Mouse (Mus musculus): ENCODE measurements around the gene Dnaaf5. TPM values are rescaled to one million over a fixed set of nuclear protein-coding genes. Genes with fewer than 3 reads are reported as not detected.

The Dnaaf5 gene
- polyA plus RNA-seq, 1 experiment from 2014 or later = 5.8 TPM

- DNase-seq (ENCODE audit: low spot score) = no peak
- Histone ChIP-seq H3K4me2 (ENCODE audit: low read depth, low read length) (no peak overlapping the region), H3K27me3 (replicated peaks; ENCODE audit: control insufficient read depth, insufficient read depth, low read length) (no peaks in the 10 kb centered on the region), H3K9ac (ENCODE audit: low read depth, low read length) (no peak overlapping the region), H3K36me3 (ENCODE audit: control insufficient read depth, insufficient read depth, low read length) (no peaks in the 10 kb centered on the region), H3K9me3 (ENCODE audit: control insufficient read depth, low read length) (no peaks in the 10 kb centered on the region), H3K4me1 (ENCODE audit: control insufficient read depth, insufficient read depth, low read length) (0 out of 2 replicates have a peak, but pooled peaks cover 2% of the 10 kb centered on the region), H3K27ac (replicated peaks; ENCODE audit: low read depth, low read length) (no peak overlapping the region), H3K4me3 (ENCODE audit: low read depth, low read length) (no peak overlapping the region)
- ATAC-seq (ENCODE audit: low read depth) = no peak
- WGBS = 54% methylated on average over 1 of the region's 1 CpGs
Observed at GRCm38 (mm10) chr5:139136341-139136740, 13.7 kb upstream of the Dnaaf5 start.

DNA sequence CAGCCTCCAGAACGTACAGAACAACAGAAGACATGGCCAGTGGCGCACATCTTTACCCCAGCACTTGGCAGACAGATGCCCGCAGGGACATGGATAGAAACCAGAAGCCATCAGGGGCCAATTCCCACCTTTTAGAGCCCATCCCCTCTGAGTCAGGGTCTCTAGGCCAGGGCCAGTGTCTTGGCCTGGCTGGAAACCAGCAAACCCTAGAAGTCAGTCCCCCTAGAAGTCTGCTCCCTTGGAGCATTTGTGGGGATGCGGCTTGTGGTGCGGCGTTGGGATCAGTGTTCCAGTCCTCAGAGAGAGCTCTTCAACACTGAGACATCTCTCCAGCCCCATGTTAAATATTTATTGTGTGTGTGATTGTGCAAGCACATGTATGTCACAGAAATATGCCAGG lies 12.8 kb upstream of the Dnaaf5 start:
- Histone ChIP-seq H3K27ac (replicated peaks; ENCODE audit: low read depth, low read length) (no peak overlapping the region), H3K36me3 (ENCODE audit: control insufficient read depth, insufficient read depth, low read length) (no peaks in the 10 kb centered on the region), H3K4me1 (ENCODE audit: control insufficient read depth, insufficient read depth, low read length) (0 out of 2 replicates have a peak, but pooled peaks cover 2% of the 10 kb centered on the region), H3K9me3 (ENCODE audit: control insufficient read depth, low read length) (no peaks in the 10 kb centered on the region), H3K4me3 (ENCODE audit: low read depth, low read length) (no peak overlapping the region), H3K4me2 (ENCODE audit: low read depth, low read length) (no peak overlapping the region), H3K27me3 (replicated peaks; ENCODE audit: control insufficient read depth, insufficient read depth, low read length) (no peaks in the 10 kb centered on the region), H3K9ac (ENCODE audit: low read depth, low read length) (no peak overlapping the region)
- ATAC-seq (ENCODE audit: low read depth) (no peak), DNase-seq (ENCODE audit: low spot score) (no peak)
- WGBS = 88% methylated on average over 6 of the region's 6 CpGs

DNA sequence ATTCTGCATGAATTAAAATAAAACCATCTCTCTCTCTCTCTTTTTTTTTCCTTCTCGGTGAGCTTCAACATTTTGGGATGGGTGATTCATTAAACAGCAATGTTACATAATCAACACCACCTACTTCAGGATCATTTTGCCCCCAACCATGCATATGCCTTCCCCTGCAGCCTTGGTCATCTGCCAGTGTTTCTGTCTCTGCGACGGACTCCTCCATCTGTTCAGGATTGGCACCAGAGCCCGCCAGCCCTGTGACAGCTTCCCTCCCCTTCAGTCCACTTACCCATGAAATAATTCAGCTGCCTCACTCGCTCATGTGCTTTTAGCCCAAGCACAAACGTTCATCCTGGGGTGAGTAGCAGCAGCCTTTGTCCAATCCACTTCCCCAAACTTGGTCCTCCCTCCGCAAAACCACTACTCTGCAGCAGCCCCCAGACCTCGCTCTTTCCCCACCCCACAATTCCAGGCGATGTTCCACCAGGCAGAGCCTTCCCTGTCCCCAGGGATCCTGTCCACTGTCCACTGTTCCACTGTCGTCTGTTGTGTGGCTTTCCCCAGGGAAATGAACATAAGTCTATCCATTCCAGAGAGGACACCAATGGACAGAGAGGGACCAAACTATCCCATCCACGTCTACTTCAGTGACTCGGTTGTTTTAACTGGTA lies 11.6 kb upstream of the Dnaaf5 start:
- Histone ChIP-seq H3K4me1 (ENCODE audit: control insufficient read depth, insufficient read depth, low read length) (0 out of 2 replicates have a peak, but pooled peaks cover 2% of the 10 kb centered on the region), H3K36me3 (ENCODE audit: control insufficient read depth, insufficient read depth, low read length) (no peaks in the 10 kb centered on the region), H3K27ac (replicated peaks; ENCODE audit: low read depth, low read length) (no peak overlapping the region; the same call in 1 of the 2 replicates), H3K27me3 (replicated peaks; ENCODE audit: control insufficient read depth, insufficient read depth, low read length) (no peaks in the 10 kb centered on the region), H3K4me2 (ENCODE audit: low read depth, low read length) (no peak overlapping the region), H3K4me3 (ENCODE audit: low read depth, low read length) (no peak overlapping the region), H3K9me3 (ENCODE audit: control insufficient read depth, low read length) (no peaks in the 10 kb centered on the region), H3K9ac (ENCODE audit: low read depth, low read length) (no peak overlapping the region)
- DNase-seq (ENCODE audit: low spot score) = peak; percentile 72
- peak; percentile 37; the same call in 1 of the 2 replicates for ATAC-seq (ENCODE audit: low read depth)
- WGBS = 61% methylated on average over 12 of the region's 12 CpGs

DNA sequence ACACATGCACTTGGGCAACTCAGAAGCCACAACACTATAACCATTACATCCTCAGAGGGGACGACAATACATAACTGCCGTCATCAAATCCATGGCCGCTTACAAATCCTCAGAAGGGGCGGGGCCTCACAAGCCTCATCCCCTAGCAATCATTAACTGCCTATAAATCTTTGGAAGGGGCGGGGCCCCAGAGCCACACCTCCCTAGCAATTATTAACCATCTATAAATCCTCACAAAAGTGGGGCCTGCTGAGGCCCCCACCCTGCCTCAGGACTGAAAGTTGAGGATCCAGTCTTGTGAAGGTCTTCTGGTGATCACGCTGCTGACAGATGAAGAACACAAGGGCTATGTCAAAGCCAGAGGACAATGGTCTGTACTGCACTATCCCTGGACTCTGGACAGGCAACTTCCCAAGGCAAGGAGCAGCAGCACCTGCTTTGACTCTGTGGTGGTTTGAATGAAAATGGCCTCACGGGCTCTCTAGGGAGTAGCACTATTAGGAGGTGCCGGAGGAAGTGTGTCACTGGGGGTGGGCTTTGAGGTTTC lies 11.0 kb upstream of the Dnaaf5 start:
- no peak overlapping the region for H3K9ac ChIP-seq (ENCODE audit: low read depth, low read length)
- H3K36me3 ChIP-seq (ENCODE audit: control insufficient read depth, insufficient read depth, low read length) = no peaks in the 10 kb centered on the region
- H3K27ac ChIP-seq (replicated peaks; ENCODE audit: low read depth, low read length) = no peak overlapping the region
- H3K4me2 ChIP-seq (ENCODE audit: low read depth, low read length) = no peak overlapping the region
- 0 out of 2 replicates have a peak, but pooled peaks cover 2% of the 10 kb centered on the region for H3K4me1 ChIP-seq (ENCODE audit: control insufficient read depth, insufficient read depth, low read length)
- WGBS = 85% methylated on average over 8 of the region's 8 CpGs
- H3K27me3 ChIP-seq (replicated peaks; ENCODE audit: control insufficient read depth, insufficient read depth, low read length) = no peaks in the 10 kb centered on the region
- H3K9me3 ChIP-seq (ENCODE audit: control insufficient read depth, low read length) = no peaks in the 10 kb centered on the region
- ATAC-seq (ENCODE audit: low read depth) = no peak
- H3K4me3 ChIP-seq (ENCODE audit: low read depth, low read length) = no peak overlapping the region
- no peak for DNase-seq (ENCODE audit: low spot score)

DNA sequence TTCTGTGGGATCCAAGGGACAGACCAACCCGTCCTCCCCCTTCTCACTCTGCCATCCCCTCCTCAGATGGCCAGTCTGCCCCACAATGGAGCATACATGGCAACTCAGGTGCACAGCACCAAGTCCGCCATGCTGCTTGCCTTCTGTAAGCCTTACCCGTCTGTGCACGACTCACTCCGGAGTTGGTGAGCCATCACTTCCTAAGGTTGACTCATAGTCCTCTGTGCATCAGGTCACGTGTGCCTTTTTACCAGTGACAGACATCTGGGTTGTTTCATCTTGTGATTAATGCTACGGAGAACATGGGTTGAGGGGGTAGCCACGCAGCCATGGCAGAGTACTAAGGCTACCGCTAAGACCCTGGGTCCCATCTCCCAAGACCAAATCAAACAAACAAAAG lies 9.4 kb upstream of the Dnaaf5 start:
- no peak overlapping the region for H3K9ac ChIP-seq (ENCODE audit: low read depth, low read length)
- H3K9me3 ChIP-seq (ENCODE audit: control insufficient read depth, low read length) = no peaks in the 10 kb centered on the region
- 84% methylated on average over 9 of the region's 9 CpGs for WGBS
- H3K36me3 ChIP-seq (ENCODE audit: control insufficient read depth, insufficient read depth, low read length) = no peaks in the 10 kb centered on the region
- no peak overlapping the region for H3K4me3 ChIP-seq (ENCODE audit: low read depth, low read length)
- ATAC-seq (ENCODE audit: low read depth) (no peak), DNase-seq (ENCODE audit: low spot score) (no peak)
- 0 out of 2 replicates have a peak, but pooled peaks cover 2% of the 10 kb centered on the region for H3K4me1 ChIP-seq (ENCODE audit: control insufficient read depth, insufficient read depth, low read length)
- H3K27ac ChIP-seq (replicated peaks; ENCODE audit: low read depth, low read length) = no peak overlapping the region
- no peak overlapping the region for H3K4me2 ChIP-seq (ENCODE audit: low read depth, low read length)
- H3K27me3 ChIP-seq (replicated peaks; ENCODE audit: control insufficient read depth, insufficient read depth, low read length) = no peaks in the 10 kb centered on the region

- DNase-seq (ENCODE audit: low spot score) (peak; percentile 38), ATAC-seq (ENCODE audit: low read depth) (no peak)
- Histone ChIP-seq H3K9ac (ENCODE audit: low read depth, low read length) (no peak overlapping the region), H3K27me3 (replicated peaks; ENCODE audit: control insufficient read depth, insufficient read depth, low read length) (no peaks in the 10 kb centered on the region), H3K4me1 (ENCODE audit: control insufficient read depth, insufficient read depth, low read length) (0 out of 2 replicates have a peak, but pooled peaks cover 2% of the 10 kb centered on the region), H3K36me3 (ENCODE audit: control insufficient read depth, insufficient read depth, low read length) (no peaks in the 10 kb centered on the region), H3K27ac (replicated peaks; ENCODE audit: low read depth, low read length) (no peak overlapping the region), H3K9me3 (ENCODE audit: control insufficient read depth, low read length) (no peaks in the 10 kb centered on the region), H3K4me2 (ENCODE audit: low read depth, low read length) (no peak overlapping the region), H3K4me3 (ENCODE audit: low read depth, low read length) (no peak overlapping the region)
- 65% methylated on average over 5 of the region's 5 CpGs for WGBS
Observed at GRCm38 (mm10) chr5:139141326-139141725, 8.7 kb upstream of the Dnaaf5 start.

DNA sequence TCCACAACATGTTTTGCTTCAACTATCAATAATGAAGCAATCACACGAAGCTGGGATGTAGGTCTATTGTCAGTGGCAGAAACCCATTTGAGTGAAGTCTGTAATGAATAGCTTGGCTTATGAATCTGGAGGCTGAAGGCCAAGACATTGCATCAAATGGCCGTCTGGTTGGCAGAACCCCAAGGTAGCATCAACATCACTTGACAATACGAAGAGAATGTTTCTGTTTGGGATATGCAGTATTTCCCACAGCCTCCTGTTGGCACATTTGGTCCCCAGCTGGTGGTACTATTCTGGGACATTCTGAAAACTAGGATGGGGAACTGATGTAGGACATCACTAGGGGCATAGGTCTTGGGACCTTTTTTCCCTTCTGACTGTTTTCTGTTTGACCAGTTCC lies 6.1 kb upstream of the Dnaaf5 start:
- Histone ChIP-seq H3K27me3 (replicated peaks; ENCODE audit: control insufficient read depth, insufficient read depth, low read length) (no peaks in the 10 kb centered on the region), H3K4me1 (ENCODE audit: control insufficient read depth, insufficient read depth, low read length) (0 out of 2 replicates have a peak, but pooled peaks cover under 1% of the 10 kb centered on the region), H3K27ac (replicated peaks; ENCODE audit: low read depth, low read length) (no peak overlapping the region), H3K4me2 (ENCODE audit: low read depth, low read length) (no peak overlapping the region), H3K4me3 (ENCODE audit: low read depth, low read length) (no peak overlapping the region), H3K36me3 (ENCODE audit: control insufficient read depth, insufficient read depth, low read length) (no peaks in the 10 kb centered on the region), H3K9me3 (ENCODE audit: control insufficient read depth, low read length) (no peaks in the 10 kb centered on the region), H3K9ac (ENCODE audit: low read depth, low read length) (no peak overlapping the region)
- DNase-seq (ENCODE audit: low spot score) (no peak), ATAC-seq (ENCODE audit: low read depth) (no peak)
- WGBS = 81% methylated on average over 3 of the region's 3 CpGs

GRCm38 (mm10) chr5:139145726-139146125 lies 4.3 kb upstream of the Dnaaf5 start:
- WGBS = 89% methylated on average over 4 of the region's 4 CpGs
- Histone ChIP-seq H3K27ac (replicated peaks; ENCODE audit: low read depth, low read length) (0 out of 2 replicates have a peak overlapping the region, but pooled peaks have one; percentile 44), H3K4me3 (ENCODE audit: low read depth, low read length) (no peak overlapping the region), H3K27me3 (replicated peaks; ENCODE audit: control insufficient read depth, insufficient read depth, low read length) (no peaks in the 10 kb centered on the region), H3K9ac (ENCODE audit: low read depth, low read length) (no peak overlapping the region), H3K4me2 (ENCODE audit: low read depth, low read length) (no peak overlapping the region), H3K4me1 (ENCODE audit: control insufficient read depth, insufficient read depth, low read length) (peaks cover 6% of the 10 kb centered on the region; the same call in 1 of the 2 replicates), H3K9me3 (ENCODE audit: control insufficient read depth, low read length) (no peaks in the 10 kb centered on the region), H3K36me3 (ENCODE audit: control insufficient read depth, insufficient read depth, low read length) (no peaks in the 10 kb centered on the region)
- DNase-seq (ENCODE audit: low spot score) = no peak
- no peak for ATAC-seq (ENCODE audit: low read depth)
